19 mouse cellular contexts compared by ENCODE assay signal in genomic region chr8:108859983-108860382, GRCm38 (mm10).
A peak's percentile ranks its signal among the peaks of the same experiment; 100 is the strongest.
DNase-seq lines count a peak whose midpoint lies in the region; ATAC-seq lines count a peak whose summit lies in the region.
"Had no signal": no experiment of that assay in that cellular context is flagged by ENCODE, and none has a peak within 500 bp of the region (broad histone marks: within the 10 kb centered on the region; RNA-seq: fewer than 3 reads in every experiment).

No protein-coding gene starts in this region.

- peaks cover 10% of the 10 kb centered on the region for H3K36me3 ChIP-seq in heart, embryonic 12.5 days

- H3K9me3 ChIP-seq in heart, embryonic 12.5 days (replicated peaks): no peaks in the 10 kb centered on the region
- H3K9me3 ChIP-seq: forebrain, embryonic 12.5 days; heart, embryonic 15.5 days had no signal

- 69% methylated on average over 9 of the region's 9 CpGs for WGBS in heart, embryonic 12.5 days

- no peak overlapping the region for H3K4me2 ChIP-seq in heart, embryonic 12.5 days
- H3K4me2 ChIP-seq: forebrain, embryonic 12.5 days; heart, embryonic 15.5 days; liver, embryonic 11.5 days had no signal

- H3K9ac ChIP-seq in heart, embryonic 12.5 days: no peak overlapping the region
- H3K9ac ChIP-seq: forebrain, embryonic 12.5 days; heart, embryonic 15.5 days had no signal

- peak; percentile 96 for DNase-seq in heart, adult 11 months
- DNase-seq in testis, postnatal 10 days (ENCODE audit: low spot score): peak; percentile 68
- no peak for DNase-seq in testis, postnatal 14 days (ENCODE audit: low spot score)
- DNase-seq in kidney, postnatal 14 days: peak; percentile 56
- DNase-seq in lung, postnatal 4 days: peak; percentile 35 to 36
- no peak for DNase-seq in cerebellum, postnatal 10 days
- DNase-seq in adrenal gland, postnatal 10 days: no peak
- DNase-seq: adrenal gland, postnatal 14 days; cerebellum, adult 8-10 months; layer of hippocampus, adult 9-11 months; midbrain, embryonic 14.5 days; thymus, postnatal 4 days had no signal

- H3K27ac ChIP-seq in heart, embryonic 12.5 days (ENCODE audit: poor library complexity, severe bottlenecking): no peak overlapping the region
- H3K27ac ChIP-seq: forebrain, embryonic 12.5 days; heart, embryonic 15.5 days; macrophage; stomach, postnatal 0 days had no signal

- no peaks in the 10 kb centered on the region for H3K27me3 ChIP-seq in heart, embryonic 12.5 days (replicated peaks)
- H3K27me3 ChIP-seq: CH12.LX; forebrain, embryonic 12.5 days; heart, embryonic 15.5 days had no signal

- H3K4me3 ChIP-seq in heart, embryonic 12.5 days: no peak overlapping the region
- H3K4me3 ChIP-seq: forebrain, embryonic 12.5 days; heart, embryonic 15.5 days had no signal

- ATAC-seq in heart, embryonic 12.5 days (ENCODE audit: insufficient number of reproducible peaks, low FRiP score): no peak

- peaks cover 4% of the 10 kb centered on the region for H3K4me1 ChIP-seq in heart, embryonic 12.5 days (replicated peaks)

Comparison
In these comparisons a context has a peak if more than half of its experiments do, and no peak if none do; other contexts are left out.
1. DNase-seq: peak in heart, adult 11 months (single experiment), testis, postnatal 10 days (single experiment), kidney, postnatal 14 days (single experiment) and lung, postnatal 4 days (2 of 2); none in testis, postnatal 14 days (single experiment), cerebellum, postnatal 10 days (0 of 2) and adrenal gland, postnatal 10 days (single experiment).